Mouse (Mus musculus) MEL (cell line): ENCODE measurements around the gene Slco1a6.

Source experiments
- NELFE ChIP-seq: IDR thresholded peaks from 2 replicates; pipeline ENCODE4 v1.6.1; 2011; ENCODE audit warnings: low read depth, low read length, improper control_type of control experiment
- POLR2A ChIP-seq, 2 experiments: IDR thresholded peaks; 2 replicates each; pipeline ENCODE4 v1.6.1; 2011 to 2012; ENCODE audit warnings: low read length in 2 of 2, mild to moderate bottlenecking in 2 of 2, control low read depth in 1 of 2, improper control_type of control experiment in 1 of 2, low read depth in 1 of 2, moderate library complexity in 1 of 2; ENCODE audit not compliant: control insufficient read depth in 1 of 2, insufficient read depth in 1 of 2, poor library complexity in 1 of 2
- USF1 ChIP-seq: IDR thresholded peaks from 2 replicates; pipeline ENCODE4 v1.6.1; 2014; ENCODE audit warnings: low read depth, mild to moderate bottlenecking, inconsistent platforms, low read length, improper control_type of control experiment, moderate library complexity

GRCm38 (mm10) chr6:142211821-142212220 lies 3.5 kb upstream of the Slco1a6 start:
- no peak for TF ChIP-seq USF1
- TF ChIP-seq POLR2A (IDR thresholded peaks at IDR 0.05; ENCODE audit: control insufficient read depth in 1 of 2, insufficient read depth in 1 of 2, low read depth in 1 of 2, low read length in 2 of 2, poor library complexity in 1 of 2), result no peak
- no peak for TF ChIP-seq NELFE
